Mouse (Mus musculus): Measurements from ENCODE around the gene Pepd. TPM values are rescaled to one million over a fixed set of nuclear protein-coding genes. Genes with fewer than 3 reads are reported as not detected.

Gene Pepd
- 10 to 100 TPM; 27.7 to 31.5 TPM for total RNA-seq (2021)
- long read RNA-seq, experiment 1, transcript Pepd-201 (15 exons, 1,881 nt), result major isoform, 54 of 64 reads
- long read RNA-seq, experiment 1, partial matches to known transcripts, result 6 of 64 reads
- long read RNA-seq, experiment 1, other reads (novel, unspliced or antisense), result 3 of 64 reads
- long read RNA-seq, experiment 2, transcript Pepd-201 (15 exons, 1,881 nt), result major isoform, 32 of 40 reads
- long read RNA-seq, experiment 2, partial matches to known transcripts, result 4 of 40 reads
- long read RNA-seq, experiment 2, other reads (novel, unspliced or antisense), result 4 of 40 reads

DNA sequence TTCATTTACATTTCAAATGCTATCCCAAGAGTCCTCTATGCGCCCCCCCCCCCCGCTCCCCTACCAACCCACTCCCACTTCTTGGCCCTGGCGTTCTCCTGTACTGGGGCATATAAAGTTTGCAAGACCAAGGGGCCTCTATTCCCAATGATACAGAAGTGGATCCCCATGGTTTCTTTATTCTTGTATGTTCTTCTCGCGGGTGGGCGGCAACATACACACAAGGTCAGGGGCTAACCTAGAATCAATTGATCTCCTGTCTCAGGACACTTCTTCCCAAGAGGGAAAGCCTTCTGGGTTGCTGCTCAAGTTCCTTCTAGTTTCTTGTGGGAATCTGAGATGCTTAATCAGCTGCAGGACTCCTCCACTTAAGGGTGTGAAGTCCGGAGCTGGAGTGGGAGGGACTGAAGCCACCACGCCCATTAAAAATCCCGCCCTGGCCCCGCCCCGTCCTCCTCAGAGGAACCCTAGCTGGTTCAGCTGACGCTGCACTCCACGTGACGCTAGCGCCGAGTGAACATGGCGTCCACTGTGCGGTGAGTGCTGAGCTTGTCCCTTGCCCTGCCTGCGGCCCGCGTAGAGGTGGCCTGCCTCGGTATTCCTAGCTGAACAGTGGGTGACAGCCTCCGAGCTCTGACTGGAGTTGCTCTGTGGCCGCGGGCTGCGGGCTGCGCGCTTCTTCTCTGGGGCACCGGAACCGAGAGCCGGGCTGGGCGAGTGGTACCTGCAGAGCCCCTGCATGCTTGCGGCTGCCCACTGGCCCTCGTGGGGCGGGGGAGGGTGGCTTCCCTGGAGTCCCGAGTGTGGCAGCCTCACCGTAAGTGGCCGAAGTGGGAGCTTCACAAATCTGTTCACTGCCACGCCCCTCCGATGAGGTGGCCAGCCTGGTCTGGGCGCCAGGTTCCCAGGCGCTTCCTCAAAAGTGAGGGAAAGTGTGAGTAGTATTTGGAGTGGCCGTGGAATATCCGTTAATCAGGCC lies at the start of gene Pepd:
TSS of gene Pepd (plus strand) at position 461 of the 979 bp plus-strand sequence.
- intact Hi-C loops (cut with DNase I), result no loop called here
- peak; percentile 84 to 86 for DNase-seq (ENCODE audit: low spot score in 2 of 2)

DNA sequence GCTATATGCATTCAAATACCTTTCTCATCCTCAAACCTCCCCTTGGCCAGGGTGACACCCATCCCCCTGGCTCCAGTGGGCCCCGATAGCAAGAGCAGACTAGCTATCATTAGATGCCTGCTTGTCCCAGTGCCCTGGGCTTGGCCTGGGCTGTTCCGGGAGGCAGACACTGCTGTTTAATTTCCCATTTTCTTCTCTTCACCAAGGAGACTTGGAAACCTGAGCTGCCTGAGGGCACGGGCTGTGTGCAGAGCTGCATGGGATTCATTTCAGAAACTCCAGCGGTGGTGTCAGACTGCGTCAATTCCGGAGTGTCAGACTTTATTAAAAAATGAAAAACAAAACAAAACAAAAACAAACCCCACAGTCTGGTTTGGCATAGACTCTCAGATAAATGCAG lies 44.9 kb upstream of the Pepd start:
- intact Hi-C loops (cut with DNase I), result no loop called here

DNA sequence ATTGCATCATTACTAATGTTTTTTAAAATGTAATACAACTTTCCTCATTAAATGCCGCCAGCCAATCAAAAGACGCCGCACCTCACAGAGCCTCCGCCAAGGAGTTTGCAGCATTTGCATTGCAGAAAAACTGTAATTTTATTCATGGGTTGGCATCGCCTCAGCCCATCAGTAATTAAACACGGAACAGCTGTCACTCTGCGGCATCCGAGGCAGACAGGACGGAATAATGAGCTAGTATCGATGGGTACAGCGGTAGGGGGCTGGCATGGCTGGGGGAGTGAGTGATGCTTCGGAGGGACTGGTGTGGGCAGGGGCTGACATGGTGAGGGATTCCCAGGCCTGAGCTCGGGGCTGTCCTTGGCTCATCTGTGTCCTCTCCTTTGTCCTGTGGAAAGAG lies 42.5 kb upstream of the Pepd start:
- intact Hi-C loops (cut with DNase I), result no loop called here
- DNase-seq (ENCODE audit: low spot score in 2 of 2), result peak in 1 of 2 experiments; percentile 15

More for the DNA sequence above, 44.9 kb upstream of the Pepd start:
- no peak for DNase-seq (ENCODE audit: low spot score in 2 of 2)

DNA sequence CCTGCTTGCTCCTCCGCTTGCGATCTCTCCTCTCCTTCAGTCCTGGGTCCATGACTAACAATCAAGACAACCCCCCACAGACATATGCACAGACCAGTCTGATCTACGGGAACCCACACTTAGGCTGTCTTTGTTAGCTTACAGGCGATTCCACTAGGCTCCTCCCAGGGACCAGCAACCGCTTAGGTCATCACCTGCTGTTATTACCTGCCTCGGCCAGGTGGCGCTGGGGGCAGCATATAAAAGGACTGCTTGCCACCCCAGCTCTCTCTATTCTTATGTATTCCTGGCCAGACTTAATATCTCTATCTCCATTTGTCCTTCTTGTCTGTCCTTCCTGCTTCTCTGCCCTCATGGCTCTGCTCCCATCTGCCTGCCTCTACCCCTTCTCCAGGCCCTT lies 35.4 kb upstream of the Pepd start:
- no peak for DNase-seq (ENCODE audit: low spot score in 2 of 2)
- intact Hi-C loops (cut with DNase I), result no loop called here

DNA sequence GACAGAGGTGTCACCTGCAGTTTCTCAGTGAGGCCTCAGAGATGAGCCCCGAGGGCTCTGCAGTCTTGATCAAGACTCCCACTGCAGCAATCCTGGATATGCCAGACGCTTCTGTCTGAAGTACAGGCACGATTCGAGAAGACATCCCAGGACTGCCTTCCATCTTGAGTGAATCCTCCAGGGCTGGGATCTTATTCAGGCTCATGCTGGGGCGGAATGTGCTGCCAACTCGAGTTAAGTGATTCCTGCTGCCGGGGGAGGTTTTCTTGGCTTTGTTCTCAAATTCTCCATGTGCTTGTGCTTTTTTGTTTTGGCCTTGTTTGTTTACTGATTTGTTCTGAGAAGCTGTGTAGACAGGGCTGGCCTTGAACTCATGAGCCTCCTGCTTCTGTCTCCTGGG lies 34.4 kb upstream of the Pepd start:
- intact Hi-C loops (cut with DNase I), result no loop called here
- DNase-seq (ENCODE audit: low spot score in 2 of 2), result peak; percentile 27 to 56

DNA sequence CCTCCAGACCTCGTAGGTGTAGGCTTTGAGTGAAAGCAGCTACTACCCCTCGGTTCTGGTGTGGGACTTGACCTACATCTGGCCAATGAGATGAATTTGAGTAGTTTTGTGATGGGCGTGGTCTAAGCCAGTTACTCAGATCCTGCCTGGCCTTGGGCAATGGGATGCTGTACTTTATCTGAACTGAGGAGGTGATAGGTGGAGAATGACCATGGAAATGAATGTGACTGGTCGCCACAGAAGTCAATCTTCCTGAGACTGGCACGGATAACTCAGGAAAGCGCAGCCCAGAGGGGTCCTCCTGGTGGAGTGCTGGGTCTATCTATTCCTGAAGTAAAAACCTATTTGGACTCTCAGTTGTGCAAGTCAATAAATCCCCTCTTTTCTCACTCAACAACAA lies 23.7 kb upstream of the Pepd start:
- intact Hi-C loops (cut with DNase I), result no loop called here

DNA sequence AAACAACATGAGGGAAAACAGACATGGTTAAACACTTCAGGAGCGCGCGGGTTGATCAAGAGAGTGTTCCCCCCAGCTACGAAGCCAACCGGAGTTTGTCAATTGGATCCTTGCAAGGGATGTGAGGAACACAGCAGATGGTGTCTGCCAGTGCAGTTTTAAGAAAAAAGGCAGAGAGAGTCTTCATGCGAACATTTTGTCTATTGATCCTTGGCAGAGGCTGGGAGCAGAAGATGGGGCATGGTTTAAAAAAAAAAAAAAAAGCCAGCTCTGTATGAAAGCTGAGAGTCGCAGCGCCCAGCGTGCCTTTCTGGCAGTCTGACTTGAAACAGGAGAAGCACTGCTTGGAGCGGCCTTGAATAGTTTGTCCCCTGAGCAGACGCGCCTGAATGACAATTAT lies 23.3 kb upstream of the Pepd start:
- peak; percentile 39 to 42 for DNase-seq (ENCODE audit: low spot score in 2 of 2)
- intact Hi-C loops (cut with DNase I), result no loop called here

More for the DNA sequence above, 23.7 kb upstream of the Pepd start:
- no peak for DNase-seq (ENCODE audit: low spot score in 2 of 2)

DNA sequence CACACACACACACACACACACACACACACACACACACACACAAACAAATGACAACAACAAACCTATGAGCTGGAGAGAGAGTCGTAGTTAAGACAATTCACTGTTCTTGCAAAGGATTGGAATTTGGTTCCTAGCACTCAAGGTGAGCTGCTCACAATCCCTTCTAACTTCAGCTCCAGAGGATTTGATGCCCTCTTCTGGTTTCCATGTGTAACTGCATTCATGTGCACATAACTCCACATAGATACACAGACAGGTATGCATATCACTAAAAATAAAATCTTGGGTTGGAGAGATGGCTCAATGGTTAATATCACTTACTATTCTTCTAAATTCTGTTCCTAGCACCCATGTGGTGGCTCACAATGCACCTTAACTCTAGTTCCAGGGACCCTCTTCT lies 19.3 kb upstream of the Pepd start:
- intact Hi-C loops (cut with DNase I), result no loop called here
- DNase-seq (ENCODE audit: low spot score in 2 of 2), result no peak

DNA sequence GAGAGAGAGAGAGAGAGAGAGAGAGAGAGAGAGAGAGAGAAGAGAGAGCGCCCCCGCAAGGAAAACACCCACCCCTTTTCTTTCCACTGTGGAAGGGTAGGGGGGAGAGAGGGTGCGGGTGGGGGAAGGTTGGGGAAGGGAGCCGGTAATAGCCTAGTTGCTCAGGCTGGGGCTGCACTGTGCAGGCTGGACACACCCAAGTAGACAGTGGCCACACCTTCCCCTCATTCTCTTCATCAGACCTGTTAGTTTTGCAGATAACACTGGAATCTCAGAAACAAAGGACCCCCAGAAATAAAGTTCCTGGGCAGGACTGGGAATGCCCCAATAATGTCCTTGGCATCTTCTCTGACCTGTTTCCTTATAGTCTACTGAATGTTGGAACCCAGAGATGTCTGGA lies 15.7 kb upstream of the Pepd start:
- intact Hi-C loops (cut with DNase I), result no loop called here
- no peak for DNase-seq (ENCODE audit: low spot score in 2 of 2)

DNA sequence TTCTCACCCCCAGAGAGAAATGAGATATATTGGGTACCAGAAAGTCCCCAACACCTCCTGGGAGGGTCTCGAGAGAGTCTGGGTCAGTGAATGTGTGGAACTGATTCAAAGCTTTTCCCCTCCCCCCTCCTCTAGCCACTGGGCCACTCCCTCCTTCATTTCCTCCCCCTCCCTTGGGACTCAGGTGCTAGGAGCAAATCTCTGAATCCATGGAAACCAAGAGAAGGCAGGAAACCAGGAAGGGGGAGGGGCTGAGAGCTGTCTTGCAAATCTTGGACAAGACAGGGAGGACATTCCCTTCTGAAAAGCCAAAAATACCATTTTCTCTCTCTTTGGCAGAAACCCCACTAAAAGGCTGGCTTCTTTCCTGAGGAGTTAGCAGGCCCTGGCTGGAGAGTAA lies 15.1 kb upstream of the Pepd start:
- intact Hi-C loops (cut with DNase I), result no loop called here
- DNase-seq (ENCODE audit: low spot score in 2 of 2), result peak; percentile 61 to 77

DNA sequence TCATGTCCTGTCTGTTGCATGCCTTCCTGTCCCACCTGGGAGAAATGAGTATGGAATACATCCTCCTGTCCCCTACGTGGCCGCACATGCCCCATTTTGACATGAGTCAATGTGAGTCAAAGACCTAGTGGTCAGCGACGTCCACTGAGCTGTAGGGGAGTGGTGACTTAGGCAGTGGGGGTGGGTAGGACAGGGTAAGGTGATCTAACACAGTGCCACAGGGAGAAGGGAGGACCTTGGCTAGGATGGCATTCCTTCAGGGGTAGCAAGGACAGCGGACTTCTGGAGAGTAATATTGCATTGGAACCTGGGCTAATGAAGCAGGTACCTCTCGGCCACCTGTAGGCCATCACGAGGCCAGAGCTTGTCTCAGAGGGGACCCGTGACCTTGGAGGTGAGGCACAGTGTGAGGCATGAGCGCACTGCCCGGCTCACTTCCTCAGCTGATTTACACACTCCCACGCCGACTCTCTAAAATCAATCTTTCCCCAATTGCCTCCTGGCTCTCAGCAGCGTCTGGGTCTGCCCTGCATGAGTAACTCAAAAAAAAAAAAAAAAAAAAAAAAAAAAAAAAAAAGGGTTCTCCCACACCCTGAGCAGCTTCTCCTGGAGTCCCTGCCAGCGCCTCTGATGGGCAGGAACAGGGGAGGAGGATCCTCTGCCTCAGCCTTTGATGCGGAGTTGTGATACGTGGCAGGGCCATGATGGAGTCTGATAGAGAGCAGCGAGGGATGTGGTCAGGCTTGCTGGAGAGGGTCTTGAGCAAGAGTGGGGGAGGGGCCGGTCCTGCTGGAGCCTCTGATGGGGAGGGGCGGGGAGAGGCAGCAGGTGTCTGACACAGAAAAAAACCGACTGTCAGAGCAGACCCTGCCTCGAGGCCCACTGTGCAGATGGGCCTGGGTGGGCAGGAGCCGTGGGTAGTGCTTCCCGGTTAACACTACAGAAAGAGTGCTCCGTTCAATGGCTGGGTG lies 1.8 kb upstream of the Pepd start:
- intact Hi-C loops (cut with DNase I), result no loop called here
- DNase-seq (ENCODE audit: low spot score in 2 of 2), result peak; percentile 28 to 46

DNA sequence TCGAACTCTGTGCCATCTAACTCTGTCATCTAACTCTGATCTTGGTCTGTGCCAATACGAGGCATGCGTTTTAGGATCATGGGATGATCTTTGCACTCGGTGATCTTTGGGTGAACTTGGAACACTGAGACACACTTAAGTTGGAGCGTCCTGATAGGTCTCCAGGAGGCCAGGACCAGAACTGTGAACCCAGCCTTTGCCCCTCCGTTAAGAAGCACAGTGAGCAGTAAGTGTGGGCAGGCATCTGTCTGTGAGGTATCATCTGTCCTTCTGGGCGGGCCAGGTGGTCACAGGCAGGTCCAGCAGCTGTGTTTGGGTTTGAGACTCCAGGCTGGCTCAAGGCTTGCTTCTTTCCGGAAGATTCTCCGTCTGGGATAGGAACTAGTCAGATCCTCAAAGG lies 1.8 kb downstream of the Pepd start:
- no peak for DNase-seq (ENCODE audit: low spot score in 2 of 2)
- intact Hi-C loops (cut with DNase I), result no loop called here

DNA sequence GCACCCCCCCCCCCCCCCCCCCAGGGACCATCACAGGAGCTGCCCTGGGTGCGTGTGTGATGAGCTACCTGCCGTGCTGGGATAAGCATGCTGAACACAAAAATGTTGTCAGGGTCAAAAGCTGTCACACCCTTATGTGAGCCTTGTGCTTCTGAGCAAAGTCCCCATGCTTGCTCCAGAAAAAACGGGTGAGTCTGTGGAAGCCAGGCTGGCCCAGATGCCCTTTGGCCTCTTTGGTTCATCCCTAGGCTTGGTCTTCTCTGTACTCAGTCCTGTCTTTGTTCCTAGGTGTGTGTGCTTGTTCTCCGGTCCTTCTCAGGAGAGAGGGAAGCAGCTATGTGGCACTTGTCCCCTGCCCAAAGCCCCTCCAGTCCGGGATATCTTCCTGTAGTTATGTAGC lies 3.4 kb downstream of the Pepd start:
- intact Hi-C loops (cut with DNase I), result no loop called here
- no peak for DNase-seq (ENCODE audit: low spot score in 2 of 2)

DNA sequence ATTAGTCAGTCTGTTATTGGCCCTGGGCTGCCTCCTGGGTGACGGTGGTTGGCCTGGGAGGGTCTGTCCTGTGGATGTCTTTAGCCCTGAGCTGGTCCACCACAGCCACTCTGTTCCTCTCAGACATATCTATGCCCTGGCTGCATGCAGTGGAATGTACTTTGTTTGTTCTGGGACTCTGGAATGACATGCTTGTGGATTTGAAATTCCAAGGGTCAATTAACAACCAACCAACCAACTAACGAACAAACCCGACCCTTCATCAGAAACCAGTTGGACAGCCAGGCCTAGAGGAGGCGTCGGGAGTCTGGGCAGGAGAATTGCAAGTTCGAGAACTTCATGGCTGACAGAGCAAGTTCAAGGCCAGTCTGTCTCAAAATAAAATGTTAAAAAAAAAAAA lies 5.4 kb downstream of the Pepd start:
- intact Hi-C loops (cut with DNase I), result no loop called here

DNA sequence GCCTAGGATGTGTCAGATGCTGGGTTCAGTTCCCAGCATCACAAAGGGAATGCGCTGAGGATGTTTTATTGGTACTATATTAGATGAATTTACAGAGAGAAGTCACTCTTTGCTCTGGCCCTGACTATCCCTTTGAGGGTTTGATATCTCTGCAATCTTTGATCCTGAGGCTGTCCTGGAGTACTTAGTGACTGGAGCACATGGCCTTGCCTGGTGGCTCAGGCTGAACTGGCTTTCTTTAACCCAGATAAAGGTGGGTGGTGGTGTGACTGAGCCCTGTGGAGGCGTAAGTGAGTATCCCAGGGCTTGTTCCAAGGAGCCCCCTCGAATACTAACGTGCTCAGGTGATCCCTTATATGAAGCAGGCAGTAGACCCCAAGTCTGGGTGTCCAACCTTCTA lies 5.8 kb downstream of the Pepd start:
- intact Hi-C loops (cut with DNase I), result no loop called here
- DNase-seq (ENCODE audit: low spot score in 2 of 2), result no peak

More for the DNA sequence above, 5.4 kb downstream of the Pepd start:
- no peak for DNase-seq (ENCODE audit: low spot score in 2 of 2)

DNA sequence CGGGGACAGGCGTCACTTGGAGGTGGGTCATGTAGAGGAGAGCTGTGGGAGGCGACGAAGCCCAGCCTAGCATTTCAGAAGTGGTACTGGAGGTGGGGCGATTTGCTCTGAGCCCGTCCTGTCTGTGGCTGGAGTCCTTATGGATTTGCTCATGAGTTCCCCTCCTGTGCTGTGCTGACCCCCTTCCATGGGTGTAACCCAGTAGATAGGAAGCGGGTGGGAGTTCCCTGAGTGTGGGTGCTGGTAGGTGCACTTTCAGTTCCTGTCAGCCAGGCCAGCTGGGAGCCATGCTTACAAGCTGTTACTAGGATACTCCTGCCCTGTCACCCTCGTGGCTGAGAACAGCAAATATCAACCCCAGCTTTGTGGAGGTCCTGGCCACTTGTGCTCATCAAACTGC lies 6.2 kb downstream of the Pepd start:
- intact Hi-C loops (cut with DNase I), result no loop called here
- peak; percentile 10 to 25 for DNase-seq (ENCODE audit: low spot score in 2 of 2)

DNA sequence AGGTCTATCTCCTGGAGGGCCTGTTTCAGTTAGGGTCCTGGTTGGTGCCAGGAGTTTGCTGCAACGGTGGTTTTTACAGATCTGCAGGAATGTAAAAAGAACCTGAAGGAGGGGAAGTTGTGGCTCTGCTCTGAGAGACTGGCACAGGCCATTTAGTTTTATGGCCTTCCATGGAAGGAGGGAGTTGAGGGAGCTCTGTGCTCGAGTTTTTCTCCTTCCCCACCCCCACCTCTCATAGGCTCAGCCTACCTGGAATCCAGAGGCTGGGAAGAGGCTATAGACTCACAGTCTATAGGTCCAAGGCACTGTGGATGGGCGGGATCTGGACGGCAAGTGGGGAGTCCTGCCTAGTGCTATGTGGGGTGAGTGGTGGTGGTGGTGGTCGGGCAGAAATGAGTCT lies 6.9 kb downstream of the Pepd start:
- intact Hi-C loops (cut with DNase I), result no loop called here
- no peak for DNase-seq (ENCODE audit: low spot score in 2 of 2)

DNA sequence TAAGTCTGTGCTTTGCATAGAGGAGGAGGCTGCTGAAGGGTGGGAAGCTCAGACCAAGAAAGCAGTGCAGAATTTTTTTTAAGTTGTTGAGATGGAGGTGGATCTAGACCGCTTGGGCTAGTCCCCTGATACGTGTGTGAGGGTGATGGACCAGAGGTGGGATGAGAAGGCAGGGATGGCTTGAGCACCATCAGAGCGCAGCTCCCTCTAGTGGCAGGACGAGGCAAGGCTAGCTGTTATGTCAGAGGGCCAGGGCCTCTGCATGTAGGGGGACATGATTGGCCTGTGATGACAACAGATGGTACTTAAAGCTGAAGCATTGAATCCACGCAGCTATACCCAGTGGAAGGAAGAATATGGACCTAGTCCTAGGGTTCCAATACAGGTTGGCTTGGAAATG lies 7.6 kb downstream of the Pepd start:
- no peak for DNase-seq (ENCODE audit: low spot score in 2 of 2)
- intact Hi-C loops (cut with DNase I), result no loop called here

DNA sequence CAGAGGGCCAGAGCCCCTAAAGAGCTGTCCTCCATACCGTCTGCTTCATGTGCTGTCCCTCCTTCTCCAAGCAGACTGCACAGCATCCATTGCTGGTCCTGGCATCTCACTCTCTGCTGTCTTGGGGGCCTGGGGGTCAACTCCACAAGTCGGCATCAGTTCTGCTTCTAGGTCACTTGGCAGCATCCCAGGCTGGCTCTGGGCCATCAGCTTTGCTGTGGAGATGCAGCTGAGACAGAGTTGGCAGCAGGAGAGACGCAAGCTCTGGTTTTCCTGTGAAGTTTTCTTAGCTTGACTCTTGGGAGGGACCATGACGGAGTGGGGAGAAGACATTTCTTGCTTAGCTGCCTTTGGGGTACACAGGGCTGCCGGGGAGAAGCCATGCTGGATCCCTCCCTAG lies 13.0 kb downstream of the Pepd start:
- DNase-seq (ENCODE audit: low spot score in 2 of 2), result peak; percentile 40 to 45
- intact Hi-C loops (cut with DNase I), result no loop called here

DNA sequence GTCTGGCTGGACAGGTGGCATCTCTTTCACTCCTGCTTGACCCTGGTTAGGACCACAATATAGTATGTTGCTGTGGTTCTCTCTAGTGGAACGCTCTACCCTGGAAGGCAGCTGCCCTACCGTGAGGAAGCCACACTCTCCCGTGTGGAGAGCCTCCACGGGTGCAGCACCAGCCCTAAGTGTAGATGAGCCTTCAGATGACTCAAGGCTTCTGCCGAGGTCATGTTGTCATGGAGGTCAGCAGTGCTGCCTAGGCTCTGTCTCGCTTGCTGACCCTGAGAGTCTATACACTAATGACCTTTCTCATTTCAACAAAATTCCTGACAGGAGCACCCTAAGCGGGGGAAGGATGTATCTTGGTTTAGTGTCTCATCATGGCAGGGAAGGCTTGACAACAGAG lies 13.8 kb downstream of the Pepd start:
- no peak for DNase-seq (ENCODE audit: low spot score in 2 of 2)
- intact Hi-C loops (cut with DNase I), result no loop called here

Measured in left cerebral cortex, postnatal 14 days (tissue).